ENCODE assay signal across 8 mouse cellular contexts in the genomic region with DNA sequence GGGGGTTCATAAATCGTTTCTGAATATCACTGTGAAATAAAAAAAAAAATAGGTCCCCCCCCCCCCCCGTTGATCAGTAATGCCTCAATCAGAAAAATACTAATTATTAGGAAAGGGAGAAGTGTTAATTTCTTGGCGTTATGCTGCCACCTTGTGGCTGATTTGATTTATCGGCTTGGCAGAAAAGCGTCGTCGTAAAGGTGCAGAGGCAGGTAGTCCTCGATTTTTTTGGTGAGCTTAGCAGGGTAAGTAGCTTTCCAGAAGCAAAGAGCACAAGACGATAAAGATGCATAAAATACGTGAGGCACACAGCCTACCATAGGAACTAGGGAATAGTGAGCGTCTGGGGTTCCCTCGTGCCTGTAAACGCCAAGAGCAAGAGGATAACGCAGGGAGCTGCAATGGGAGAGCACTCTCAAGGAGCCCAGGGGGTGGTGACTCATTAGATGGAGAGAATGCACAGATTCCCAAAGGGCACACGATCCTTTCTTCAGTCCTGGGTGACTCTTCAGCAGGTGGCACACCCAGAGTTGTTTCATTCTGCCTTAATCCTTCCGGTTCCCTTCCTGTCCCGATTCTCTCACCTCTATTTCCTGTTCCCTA. TPM values are rescaled to one million over a fixed set of nuclear protein-coding genes. Genes with fewer than 3 reads are reported as not detected.
DNase-seq lines count a peak whose midpoint lies in the region; ATAC-seq and TF ChIP-seq lines count a peak whose summit lies in the region.

No protein-coding gene starts in this region.

- no peak overlapping the region for H3K9ac ChIP-seq in embryonic facial prominence, embryonic 15.5 days
- H3K9ac ChIP-seq in hindbrain, embryonic 13.5 days: peak overlapping the region; percentile 62; the same call in 1 of the 2 replicates

- no peak for TF ChIP-seq POLR2A in bone marrow, adult 2 months (IDR thresholded peaks at IDR 0.05; ENCODE audit: borderline replicate concordance, control insufficient read depth, low read depth, low read length)

- H3K36me3 ChIP-seq in embryonic facial prominence, embryonic 15.5 days: no peaks in the 10 kb centered on the region
- H3K36me3 ChIP-seq in hindbrain, embryonic 13.5 days: no peaks in the 10 kb centered on the region; the same call in 1 of the 2 replicates

- no peaks in the 10 kb centered on the region for H3K27me3 ChIP-seq in embryonic facial prominence, embryonic 15.5 days
- H3K27me3 ChIP-seq in hindbrain, embryonic 13.5 days: peaks cover 66% of the 10 kb centered on the region

- H3K9me3 ChIP-seq in embryonic facial prominence, embryonic 15.5 days (replicated peaks): no peaks in the 10 kb centered on the region
- H3K9me3 ChIP-seq in hindbrain, embryonic 13.5 days: no peaks in the 10 kb centered on the region

- peak; percentile 39 for DNase-seq in gastrocnemius, adult 2 months
- DNase-seq in gastrocnemius, postnatal 25 days: no peak
- peak; percentile 48 to 58 for DNase-seq in left cerebral cortex, postnatal 25 days (ENCODE audit: low spot score in 2 of 2)
- peak; percentile 19 for DNase-seq in spleen, adult 12 weeks (ENCODE audit: low spot score)

- TF ChIP-seq CTCF in gastrocnemius, adult 2 months (IDR thresholded peaks at IDR 0.05): peak; percentile 69
- peak; percentile 33; the same call in 1 of the 2 replicates for TF ChIP-seq CTCF in bone marrow, adult 2 months (IDR thresholded peaks at IDR 0.05; ENCODE audit: control insufficient read depth, insufficient read depth, low read length)

- intact Hi-C loops in gastrocnemius, adult 2 months (cut with DNase I): loop anchor here (1.0 to 5.0 kb wide), 2 partner anchors 243 to 505 kb away; no protein-coding TSS in a partner anchor
- intact Hi-C loops in left cerebral cortex, postnatal 25 days (cut with DNase I): loop anchor here (1.0 to 2.0 kb wide), 2 partner anchors 243 to 497 kb away; no protein-coding TSS in a partner anchor

- H3K27ac ChIP-seq in gastrocnemius, adult 2 months: no peak overlapping the region
- H3K27ac ChIP-seq in bone marrow, adult 2 months (ENCODE audit: control insufficient read depth, insufficient read depth, low read depth, low read length, poor library complexity): no peak overlapping the region
- H3K27ac ChIP-seq in embryonic facial prominence, embryonic 15.5 days (replicated peaks): no peak overlapping the region
- H3K27ac ChIP-seq in hindbrain, embryonic 13.5 days: no peak overlapping the region

- ATAC-seq in embryonic facial prominence, embryonic 15.5 days (ENCODE audit: insufficient number of reproducible peaks, low FRiP score, low TSS enrichment, low read depth): no peak
- ATAC-seq in hindbrain, embryonic 13.5 days (ENCODE audit: low FRiP score): no peak
- ATAC-seq in megakaryocyte-erythroid progenitor cell, adult 5-6 weeks (replicated peaks; ENCODE audit: low FRiP score, low TSS enrichment, poor library complexity, severe bottlenecking): peak; percentile 68; the same call in 1 of the 2 replicates

- H3K4me1 ChIP-seq in bone marrow, adult 2 months (ENCODE audit: control insufficient read depth, insufficient read depth, low read length): no peaks in the 10 kb centered on the region
- H3K4me1 ChIP-seq in embryonic facial prominence, embryonic 15.5 days: no peaks in the 10 kb centered on the region
- peaks cover 3% of the 10 kb centered on the region; the same call in 1 of the 2 replicates for H3K4me1 ChIP-seq in hindbrain, embryonic 13.5 days (replicated peaks)

- H3K4me2 ChIP-seq in embryonic facial prominence, embryonic 15.5 days (replicated peaks): peak overlapping the region; percentile 44
- H3K4me2 ChIP-seq in hindbrain, embryonic 13.5 days: peak overlapping the region; percentile 46

- WGBS in bone marrow, adult 2 months: 3% methylated on average over 17 of the region's 17 CpGs
- WGBS in embryonic facial prominence, embryonic 15.5 days: 12% methylated on average over 17 of the region's 17 CpGs
- 16% methylated on average over 17 of the region's 17 CpGs for WGBS in hindbrain, embryonic 13.5 days

- H3K4me3 ChIP-seq in gastrocnemius, adult 2 months: peak overlapping the region; percentile 51
- H3K4me3 ChIP-seq in bone marrow, adult 2 months (replicated peaks; ENCODE audit: control insufficient read depth, low read depth, low read length): no peak overlapping the region
- H3K4me3 ChIP-seq in embryonic facial prominence, embryonic 15.5 days (replicated peaks): no peak overlapping the region
- peak overlapping the region; percentile 5; the same call in 1 of the 2 replicates for H3K4me3 ChIP-seq in hindbrain, embryonic 13.5 days

RNA-seq across cellular contexts. Expression of gene Crygs, which starts 3.8 kb away (rescaled TPM):
- total RNA-seq in gastrocnemius, adult 2 months (2021): not detected
- not detected for total RNA-seq in gastrocnemius, postnatal 25 days (2021)
- not detected in 2 replicates for polyA plus RNA-seq in bone marrow, adult 2 months (2011; ENCODE audit: insufficient read depth, insufficient read length, low replicate concordance, missing spikeins)
- polyA plus RNA-seq in embryonic facial prominence, embryonic 15.5 days (2015; fragmentation: Nextera tagmentation; extraction: Ambion mirVana): 0.19 and 0.20 TPM in 2 replicates
- polyA plus RNA-seq in hindbrain, embryonic 13.5 days (2015; fragmentation: Nextera tagmentation; extraction: Ambion mirVana): not detected in 2 replicates
- under 1 TPM in 1 of 2 experiments, not detected in 1; 0.44 TPM for total RNA-seq in left cerebral cortex, postnatal 25 days (2021)
- not detected in 2 replicates for total RNA-seq in megakaryocyte-erythroid progenitor cell, adult 5-6 weeks (2014; fragmentation: Nextera tagmentation)
- not detected in 2 replicates for total RNA-seq in megakaryocyte-erythroid progenitor cell, adult 5-6 weeks (2017)

RNA-seq across cellular contexts. Expression of gene Tbccd1, which starts 49.9 kb away (rescaled TPM):
- 1 to 10 TPM; 7.0 to 7.2 TPM for total RNA-seq in gastrocnemius, adult 2 months (2021)
- 1 to 10 TPM; 5.4 to 6.8 TPM for total RNA-seq in gastrocnemius, postnatal 25 days (2021)
- polyA plus RNA-seq in bone marrow, adult 2 months (2011; ENCODE audit: insufficient read depth, insufficient read length, low replicate concordance, missing spikeins): 12.3 and 15.6 TPM in 2 replicates
- polyA plus RNA-seq in embryonic facial prominence, embryonic 15.5 days (2015; fragmentation: Nextera tagmentation; extraction: Ambion mirVana): 23.8 and 28.1 TPM in 2 replicates
- 23.5 and 24.0 TPM in 2 replicates for polyA plus RNA-seq in hindbrain, embryonic 13.5 days (2015; fragmentation: Nextera tagmentation; extraction: Ambion mirVana)
- total RNA-seq in left cerebral cortex, postnatal 25 days (2021): 10 to 100 TPM; 13.8 to 14.2 TPM
- total RNA-seq in megakaryocyte-erythroid progenitor cell, adult 5-6 weeks (2014; fragmentation: Nextera tagmentation): 53.3 and 72.6 TPM in 2 replicates
- total RNA-seq in megakaryocyte-erythroid progenitor cell, adult 5-6 weeks (2017): 39.7 and 52.5 TPM in 2 replicates

RNA-seq across cellular contexts. Expression of gene Dnajb11, which starts 50.1 kb away (rescaled TPM):
- 10 to 100 TPM; 36.0 to 44.4 TPM for total RNA-seq in gastrocnemius, adult 2 months (2021)
- total RNA-seq in gastrocnemius, postnatal 25 days (2021): 10 to 100 TPM; 38.8 to 44.2 TPM
- polyA plus RNA-seq in bone marrow, adult 2 months (2011; ENCODE audit: insufficient read depth, insufficient read length, low replicate concordance, missing spikeins): 55.1 and 92.5 TPM in 2 replicates
- 105 TPM in 2 replicates for polyA plus RNA-seq in embryonic facial prominence, embryonic 15.5 days (2015; fragmentation: Nextera tagmentation; extraction: Ambion mirVana)
- 98.9 and 101 TPM in 2 replicates for polyA plus RNA-seq in hindbrain, embryonic 13.5 days (2015; fragmentation: Nextera tagmentation; extraction: Ambion mirVana)
- total RNA-seq in left cerebral cortex, postnatal 25 days (2021): 10 to 100 TPM; 78.6 to 82.0 TPM
- 43.2 and 49.9 TPM in 2 replicates for total RNA-seq in megakaryocyte-erythroid progenitor cell, adult 5-6 weeks (2014; fragmentation: Nextera tagmentation)
- total RNA-seq in megakaryocyte-erythroid progenitor cell, adult 5-6 weeks (2017): 90.1 and 101 TPM in 2 replicates

Comparison
In these comparisons a context has a peak if more than half of its experiments do, and no peak if none do; other contexts are left out.
1. H3K4me3 ChIP-seq: peak in gastrocnemius, adult 2 months (single experiment) and hindbrain, embryonic 13.5 days (single experiment); none in bone marrow, adult 2 months (single experiment) and embryonic facial prominence, embryonic 15.5 days (single experiment).